ENCODE assay signal across 14 mouse cellular contexts in genomic region chr5:36006586-36006985, GRCm38 (mm10).
"Had no signal": no experiment of that assay in that cellular context is flagged by ENCODE, and none has a peak within 500 bp of the region (broad histone marks: within the 10 kb centered on the region; RNA-seq: fewer than 3 reads in every experiment).

No protein-coding gene starts in this region.

- H3K4me2 ChIP-seq: kidney, embryonic 15.5 days; liver, embryonic 11.5 days; liver, embryonic 15.5 days; midbrain, embryonic 11.5 days; neural tube, embryonic 13.5 days; stomach, embryonic 15.5 days had no signal

- ATAC-seq: midbrain, embryonic 16.5 days had no signal

- H3K27me3 ChIP-seq: kidney, embryonic 15.5 days; liver, embryonic 15.5 days; neural tube, embryonic 13.5 days; stomach, embryonic 15.5 days had no signal

- H3K27ac ChIP-seq: kidney, embryonic 15.5 days; liver, embryonic 15.5 days; macrophage; stomach, embryonic 15.5 days had no signal

- H3K9ac ChIP-seq: kidney, embryonic 15.5 days; liver, embryonic 15.5 days; neural tube, embryonic 13.5 days; stomach, embryonic 15.5 days had no signal

- H3K36me3 ChIP-seq: liver, embryonic 15.5 days; stomach, embryonic 15.5 days had no signal

- H3K9me3 ChIP-seq: kidney, embryonic 15.5 days; liver, embryonic 15.5 days; megakaryocyte, embryonic 14.5 days; neural tube, embryonic 13.5 days; stomach, embryonic 15.5 days had no signal

- DNase-seq: kidney, postnatal 14 days; left cerebral cortex, postnatal 4 days; lung, adult 2 months; lung, postnatal 10 days; retina, postnatal 1 day had no signal

- H3K4me1 ChIP-seq: kidney, embryonic 15.5 days; liver, embryonic 15.5 days; stomach, embryonic 15.5 days had no signal

- H3K4me3 ChIP-seq: kidney, embryonic 15.5 days; liver, embryonic 15.5 days; megakaryocyte, embryonic 14.5 days; neural tube, embryonic 13.5 days; stomach, embryonic 15.5 days had no signal
